Mouse (Mus musculus) C2C12 (cell line): ENCODE measurements around the gene Ttpal.

Source experiments
- CTCF ChIP-seq: IDR thresholded peaks from one replicate; pipeline ENCODE4 v1.5.1; 2011; ENCODE audit not compliant: control insufficient read depth, insufficient read depth, insufficient read length
- FOSL1 ChIP-seq: IDR thresholded peaks from one replicate; pipeline ENCODE4 v1.8.0; 2011; ENCODE audit warnings: mild to moderate bottlenecking, low read length; ENCODE audit not compliant: poor library complexity, insufficient read depth, severe bottlenecking
- MAX ChIP-seq: IDR thresholded peaks from one replicate; pipeline ENCODE4 v1.6.1; 2011; ENCODE audit warnings: mild to moderate bottlenecking, control low read depth
- MYOD1 ChIP-seq: IDR thresholded peaks from one replicate; pipeline ENCODE4 v1.6.1; 2011; ENCODE audit warnings: low read depth; ENCODE audit not compliant: control insufficient read depth, insufficient read length
- USF1 ChIP-seq: IDR thresholded peaks from one replicate; pipeline ENCODE4 v1.6.1; 2011; ENCODE audit warnings: low read depth, mild to moderate bottlenecking, control low read depth, moderate library complexity

DNA sequence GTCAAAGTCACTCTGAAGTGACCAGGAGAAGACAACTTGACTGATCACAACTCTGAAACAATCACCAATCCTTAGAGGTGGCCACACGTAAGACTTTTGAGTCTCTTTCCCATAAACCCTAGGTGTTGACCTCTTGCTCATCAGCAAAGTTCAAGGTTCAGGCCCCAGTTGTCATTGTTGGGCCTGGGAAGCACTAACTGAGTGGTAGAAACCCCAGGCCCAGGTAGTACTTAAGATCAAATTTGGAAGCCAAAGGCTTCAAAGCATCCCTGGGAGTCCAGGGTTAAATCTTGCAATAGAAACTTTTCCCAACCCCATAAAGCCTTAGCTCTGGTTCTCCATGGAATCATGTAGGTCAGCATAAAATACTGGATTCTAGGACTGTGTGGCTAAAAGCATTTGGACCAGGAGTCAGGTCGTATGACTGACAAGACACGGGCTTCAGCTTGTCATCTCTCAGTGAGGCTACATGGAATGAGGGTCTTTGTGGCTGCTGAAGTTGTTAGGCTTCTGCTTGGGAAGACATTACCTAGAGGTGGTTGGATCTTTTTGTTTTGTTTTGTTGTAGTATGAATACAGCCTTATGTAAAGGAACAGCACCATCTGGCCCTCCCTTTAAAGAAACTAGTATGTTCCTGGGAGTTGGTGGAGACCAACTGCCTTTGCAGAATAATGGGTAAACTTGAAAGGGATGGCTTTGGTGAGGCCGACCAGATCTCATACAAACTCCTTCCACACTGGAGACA lies 14.0 kb downstream of the Ttpal start:
- TF ChIP-seq CTCF = no peak
- no peak for TF ChIP-seq USF1
- TF ChIP-seq MAX = no peak
- no peak for TF ChIP-seq MYOD1
- TF ChIP-seq FOSL1 = no peak
